Mouse (Mus musculus) testis, adult 2 months (tissue): ENCODE measurements around the gene Draxin. TPM values are rescaled to one million over a fixed set of nuclear protein-coding genes. Genes with fewer than 3 reads are reported as not detected.

Experiments used
- H3K27ac ChIP-seq: fragments of 200-500 bp; 2 replicates; pipeline ENCODE4 v1.5.1; 2012; ENCODE audit warnings: low read depth, low read length; ENCODE audit not compliant: control insufficient read depth, insufficient read depth
- H3K27me3 ChIP-seq: fragments of 200-500 bp; 2 replicates; pipeline ENCODE4 v1.6.1; 2012; ENCODE audit warnings: mild to moderate bottlenecking, low read length, moderate library complexity; ENCODE audit not compliant: control insufficient read depth, insufficient read depth
- H3K36me3 ChIP-seq: fragments of 200-500 bp; 2 replicates; pipeline ENCODE4 v1.6.1; 2012; ENCODE audit warnings: mild to moderate bottlenecking, low read length; ENCODE audit not compliant: control insufficient read depth, insufficient read depth
- H3K4me1 ChIP-seq: fragments of 200-500 bp; 2 replicates; pipeline ENCODE4 v1.6.1; 2012; ENCODE audit warnings: low read length; ENCODE audit not compliant: control insufficient read depth, insufficient read depth
- H3K4me3 ChIP-seq: fragments of 200-500 bp; 2 replicates; pipeline ENCODE4 v1.5.1; 2012; ENCODE audit warnings: low read depth, mild to moderate bottlenecking, low read length, moderate library complexity, mixed read lengths; ENCODE audit not compliant: control insufficient read depth
- CTCF ChIP-seq: fragments of 200-500 bp; IDR thresholded peaks from 2 replicates; pipeline ENCODE4 v1.5.1; 2012; ENCODE audit warnings: low read depth, mild to moderate bottlenecking, inconsistent platforms, low read length, moderate library complexity; ENCODE audit not compliant: control insufficient read depth, insufficient read depth, insufficient replicate concordance
- POLR2A ChIP-seq: fragments of 200-500 bp; IDR thresholded peaks from 2 replicates; pipeline ENCODE4 v1.6.1; 2012; ENCODE audit warnings: low read depth, mild to moderate bottlenecking, inconsistent platforms, low read length, moderate library complexity; ENCODE audit not compliant: control insufficient read depth
- polyA plus RNA-seq: library from polyadenylated mRNA; depleted of rRNA; stranded (reverse); fragments of >200 nt; gene quantifications from 2 replicates; pipeline ENCODE4 v1.2.3, GENCODE M21; 2012

Draxin gene
- polyA plus RNA-seq, 1 experiment: 0.32 TPM

GRCm38 (mm10) chr4:148150953-148151266 is 20.4 kb upstream of the Draxin start:
- no peak overlapping the region; the same call in 1 of the 2 replicates for H3K27ac ChIP-seq
- H3K4me1 ChIP-seq: peaks cover 20% of the 10 kb centered on the region
- no peaks in the 10 kb centered on the region for H3K27me3 ChIP-seq
- no peak for TF ChIP-seq POLR2A
- TF ChIP-seq CTCF: no peak
- H3K4me3 ChIP-seq: peak overlapping the region; percentile 95; the same call in 1 of the 2 replicates
- no peaks in the 10 kb centered on the region; the same call in 1 of the 2 replicates for H3K36me3 ChIP-seq

- TF ChIP-seq CTCF (no peak), POLR2A (no peak)
- H3K27ac ChIP-seq: no peak overlapping the region
- peak overlapping the region; percentile 74 for H3K4me3 ChIP-seq
- H3K27me3 ChIP-seq: no peaks in the 10 kb centered on the region
- no peaks in the 10 kb centered on the region; the same call in 1 of the 2 replicates for H3K36me3 ChIP-seq
- H3K4me1 ChIP-seq: peaks cover 20% of the 10 kb centered on the region
These were observed 19.7 kb upstream of the Draxin start for GRCm38 (mm10) chr4:148150242-148150641.

GRCm38 (mm10) chr4:148149540-148149939 is 19.0 kb upstream of the Draxin start:
- Histone ChIP-seq H3K4me3 (peak overlapping the region; percentile 74), H3K27ac (peak overlapping the region; percentile 71; the same call in 1 of the 2 replicates), H3K4me1 (peaks cover 20% of the 10 kb centered on the region), H3K36me3 (no peaks in the 10 kb centered on the region; the same call in 1 of the 2 replicates), H3K27me3 (no peaks in the 10 kb centered on the region)
- TF ChIP-seq CTCF (no peak), POLR2A (no peak)

GRCm38 (mm10) chr4:148147714-148148113 is 17.2 kb upstream of the Draxin start:
- no peaks in the 10 kb centered on the region for H3K27me3 ChIP-seq

GRCm38 (mm10) chr4:148143721-148144120 is 13.2 kb upstream of the Draxin start:
- TF ChIP-seq CTCF: no peak
- no peak for TF ChIP-seq POLR2A
- Histone ChIP-seq H3K4me1 (no peaks in the 10 kb centered on the region; the same call in 1 of the 2 replicates), H3K36me3 (no peaks in the 10 kb centered on the region; the same call in 1 of the 2 replicates), H3K4me3 (no peak overlapping the region), H3K27ac (no peak overlapping the region), H3K27me3 (no peaks in the 10 kb centered on the region)

More at GRCm38 (mm10) chr4:148147714-148148113, 17.2 kb upstream of the Draxin start:
- TF ChIP-seq POLR2A: no peak
- no peak for TF ChIP-seq CTCF
- H3K27ac ChIP-seq: peak overlapping the region; percentile 16; the same call in 1 of the 2 replicates
- peaks cover 20% of the 10 kb centered on the region for H3K4me1 ChIP-seq
- H3K36me3 ChIP-seq: no peaks in the 10 kb centered on the region; the same call in 1 of the 2 replicates
- H3K4me3 ChIP-seq: peak overlapping the region; percentile 74

- Histone ChIP-seq H3K4me3 (peak overlapping the region; percentile 97), H3K4me1 (no peaks in the 10 kb centered on the region; the same call in 1 of the 2 replicates), H3K27me3 (no peaks in the 10 kb centered on the region), H3K36me3 (no peaks in the 10 kb centered on the region), H3K27ac (peak overlapping the region; percentile 97)
- TF ChIP-seq CTCF (peak; percentile 57; the same call in 1 of the 2 replicates), POLR2A (peak; percentile 62)
These were observed 9.9 kb upstream of the Draxin start for GRCm38 (mm10) chr4:148140098-148141011.

- TF ChIP-seq POLR2A (no peak), CTCF (no peak)
- Histone ChIP-seq H3K4me1 (no peaks in the 10 kb centered on the region; the same call in 1 of the 2 replicates), H3K4me3 (peak overlapping the region; percentile 97), H3K27ac (peak overlapping the region; percentile 97), H3K36me3 (no peaks in the 10 kb centered on the region), H3K27me3 (no peaks in the 10 kb centered on the region)
These were observed 9.2 kb upstream of the Draxin start for GRCm38 (mm10) chr4:148139767-148140097.
